Mouse (Mus musculus): Measurements from ENCODE around the gene Olfr13.
"Not testable (repeated sequence)": the region's sequence is repeated elsewhere in the genome, so short reads cannot be mapped to it uniquely, and the experiment has no call there.

Gene Olfr13

DNA sequence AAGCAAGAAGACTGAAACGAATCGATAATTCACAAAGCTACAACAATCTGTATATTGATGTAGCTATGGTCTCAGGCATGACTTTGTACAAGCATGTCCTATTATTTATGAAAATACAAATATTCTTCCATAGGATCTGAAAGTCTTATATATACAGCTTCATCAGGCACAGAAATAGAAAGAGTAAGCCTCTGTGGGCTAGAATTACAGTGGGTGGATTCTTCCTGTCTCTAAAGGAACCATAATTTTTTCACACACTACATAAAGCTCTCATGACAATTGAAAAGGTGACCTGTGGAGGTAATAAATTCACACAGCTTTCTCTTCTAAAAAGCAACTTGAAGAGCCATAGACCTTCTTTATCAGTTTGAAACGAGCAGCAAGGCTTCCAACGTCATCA is at the start of gene Olfr13:
Gene Olfr13, plus strand, starts transcription at position 301 of the 400 bp plus-strand sequence.
- CTCF ChIA-PET: no interaction called here

DNA sequence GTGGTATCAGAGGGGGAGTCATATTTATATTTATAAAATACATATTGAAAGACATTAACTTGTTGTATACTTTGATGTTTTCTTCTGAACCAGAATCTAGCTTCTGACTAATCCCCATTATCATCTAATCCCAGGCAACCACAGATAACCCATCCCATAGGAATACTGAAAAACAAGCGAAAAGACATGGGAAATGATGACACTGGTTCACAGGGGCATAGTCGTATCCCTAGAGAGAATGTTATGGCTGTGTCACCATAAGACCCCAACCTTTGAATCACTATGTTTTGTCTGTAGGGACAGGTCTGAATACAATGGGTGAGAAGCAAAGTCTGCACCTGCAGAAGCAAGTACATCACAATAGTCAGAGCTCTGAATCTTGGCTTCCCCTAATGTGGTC is 25.7 kb upstream of the Olfr13 start, which contains the start of gene Olfr237-ps1:
Gene Olfr237-ps1, plus strand, starts transcription at position 301 of the 400 bp plus-strand sequence.
- CTCF ChIA-PET: not testable (repeated sequence)

DNA sequence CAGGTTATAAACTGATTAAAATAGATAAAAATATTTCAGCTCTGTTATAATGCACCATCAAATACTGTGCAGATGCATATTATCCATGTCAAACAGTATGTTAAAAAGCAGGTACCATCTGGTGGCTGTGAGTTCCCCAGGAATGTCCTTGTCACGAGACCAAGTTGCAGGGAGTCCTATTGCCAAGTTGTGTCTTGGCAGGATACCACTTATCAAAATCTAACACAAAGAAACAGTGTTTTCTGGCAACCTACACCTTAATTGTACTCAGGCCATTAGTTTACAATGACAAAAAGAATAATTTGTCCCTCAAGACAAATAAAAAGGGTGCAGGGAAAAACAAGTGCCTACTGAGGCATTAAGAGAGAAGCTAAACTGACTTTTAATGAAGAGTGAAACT is 12.4 kb upstream of the Olfr13 start:
- CTCF ChIA-PET: no interaction called here

DNA sequence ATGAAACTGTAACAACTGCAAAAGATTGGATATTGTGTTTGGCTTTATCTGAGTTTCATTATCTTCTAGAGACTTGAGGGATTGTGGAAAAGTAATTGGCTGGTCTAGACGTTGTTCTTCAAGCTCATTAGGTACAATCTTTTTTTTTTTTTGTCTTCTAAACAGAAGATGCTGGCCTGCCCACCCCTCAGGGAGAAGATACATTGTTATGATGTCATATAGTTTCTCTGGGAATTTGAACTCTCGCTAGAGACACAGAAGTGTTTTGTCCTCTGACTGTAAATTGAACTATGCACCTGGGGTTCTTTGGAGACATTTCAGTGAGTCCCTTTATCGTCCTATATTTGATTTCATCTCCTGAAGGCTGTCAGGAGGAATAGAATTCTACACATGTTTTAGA is 9.0 kb upstream of the Olfr13 start, which contains the start of gene Olfr437:
Gene Olfr437, plus strand, starts transcription at position 301 of the 400 bp plus-strand sequence.
- CTCF ChIA-PET: no interaction called here

DNA sequence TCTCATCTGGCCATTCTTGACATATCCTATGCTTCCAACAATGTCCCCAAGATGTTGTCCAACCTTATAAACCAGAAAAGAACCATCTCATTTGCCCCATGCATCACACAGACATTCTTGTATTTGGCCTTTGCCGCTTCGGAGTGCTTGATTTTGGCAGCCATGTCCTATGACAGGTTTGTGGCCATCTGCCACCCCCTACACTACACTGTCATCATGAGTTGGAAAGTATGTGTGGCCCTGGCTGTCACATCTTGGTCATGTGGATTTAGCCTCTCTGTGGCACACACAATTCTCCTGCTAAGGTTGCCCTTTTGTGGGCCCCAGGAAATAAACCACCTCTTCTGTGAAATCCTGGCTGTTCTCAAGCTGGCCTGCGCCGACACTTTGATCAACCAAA is 4.7 kb upstream of the Olfr13 start:
- CTCF ChIA-PET: no interaction called here

DNA sequence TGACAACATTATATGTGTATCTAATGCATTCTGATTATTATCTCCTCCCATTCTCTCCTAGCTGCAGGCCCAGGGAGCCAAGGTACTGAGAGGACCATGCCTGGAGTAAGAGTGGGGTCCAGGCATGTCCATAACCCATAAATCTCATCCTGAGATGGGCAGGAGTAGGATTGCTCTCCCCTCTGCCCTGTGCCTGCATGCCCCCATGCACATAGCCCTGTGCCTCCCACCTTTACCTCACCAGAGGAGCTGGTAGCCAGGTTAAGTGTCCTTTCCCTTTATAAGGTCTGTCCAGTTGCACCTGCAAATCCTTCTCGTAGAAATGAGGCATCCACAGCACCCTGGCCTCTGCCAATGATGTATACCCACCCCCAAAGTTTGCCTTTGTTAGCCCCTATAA is 6.2 kb downstream of the Olfr13 start:
- CTCF ChIA-PET: no interaction called here

DNA sequence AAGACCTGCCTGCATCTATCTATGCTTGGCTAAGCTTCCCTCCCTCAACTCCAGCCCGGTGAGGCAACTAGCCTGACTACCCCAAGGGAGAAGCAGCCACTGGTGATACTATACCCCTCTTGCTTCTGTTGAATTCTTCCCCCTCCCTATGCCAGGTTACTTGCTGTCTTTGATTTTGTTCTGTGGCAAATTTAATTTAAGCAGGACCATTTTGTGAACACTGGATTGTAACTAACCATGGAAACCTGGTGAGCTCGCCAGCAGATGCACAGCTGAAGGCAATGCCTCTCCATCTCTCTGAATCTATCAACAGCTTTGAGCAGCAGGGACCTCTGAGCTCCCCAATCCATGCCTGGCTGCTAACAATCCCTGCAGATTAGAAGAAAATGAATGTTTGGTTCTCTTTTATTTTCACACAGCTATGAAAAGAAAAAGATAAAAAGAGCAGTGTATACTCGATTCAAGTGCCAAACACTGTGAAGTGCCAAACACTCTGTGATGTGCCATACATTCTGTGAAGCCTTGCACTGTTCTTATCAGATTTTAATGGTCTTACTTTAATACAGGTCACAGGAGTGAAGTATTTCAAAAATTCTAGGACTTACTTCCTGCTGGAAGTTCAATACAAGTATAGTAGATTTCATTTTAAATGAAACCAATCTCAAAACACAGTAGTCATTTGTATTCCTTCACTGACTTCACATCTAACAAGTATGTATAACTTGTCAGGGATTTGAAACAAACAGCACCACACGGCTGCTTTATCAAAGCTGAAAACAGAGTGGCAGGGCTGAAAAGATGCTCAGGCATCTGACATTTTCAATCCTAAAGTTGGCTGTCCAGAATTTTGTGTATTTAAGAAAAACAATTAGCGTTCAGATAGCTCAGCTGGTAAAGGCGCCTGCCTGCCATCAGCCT is 6.9 kb downstream of the Olfr13 start:
- CTCF ChIA-PET: no interaction called here

DNA sequence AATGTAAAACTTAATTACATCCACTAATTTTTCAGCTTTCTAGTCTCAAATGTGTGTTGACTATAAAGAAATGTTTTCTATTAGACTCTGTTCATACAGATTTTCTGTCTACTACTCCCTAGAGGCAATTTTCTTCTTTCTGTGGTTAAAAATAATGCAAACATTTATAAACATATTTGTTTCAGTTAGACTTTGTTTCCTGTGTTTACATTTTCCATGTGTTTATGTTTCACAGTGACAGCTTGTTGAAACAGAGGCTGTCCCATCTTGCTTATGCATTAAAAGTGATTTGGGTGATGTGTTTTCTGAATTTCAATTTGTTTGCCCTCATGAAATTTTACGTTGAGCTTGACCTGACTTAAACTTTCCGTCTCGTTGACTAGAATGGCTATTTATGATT is 19.0 kb downstream of the Olfr13 start:
- CTCF ChIA-PET: no interaction called here

DNA sequence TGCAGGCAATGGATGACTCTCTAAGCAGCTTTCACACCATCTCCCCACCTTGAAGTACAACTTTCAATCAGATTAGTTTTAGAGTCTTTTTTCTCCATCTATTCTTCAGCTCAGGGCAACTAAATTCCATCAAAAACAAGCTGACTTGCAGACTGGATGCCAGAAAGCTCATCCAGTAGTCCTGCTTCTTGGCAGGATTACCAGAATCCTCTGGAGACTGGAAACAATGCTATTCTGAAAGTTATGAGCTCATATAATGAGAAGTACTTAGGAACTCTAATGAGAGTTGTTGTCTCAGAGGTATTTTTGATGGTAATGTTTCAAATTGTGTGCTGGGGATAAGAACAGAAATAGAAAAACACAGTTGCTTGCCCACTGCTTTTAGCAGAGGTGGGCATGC is 24.8 kb downstream of the Olfr13 start, which contains the start of gene Olfr435:
Gene Olfr435, plus strand, starts transcription at position 366 of the 400 bp plus-strand sequence.
- CTCF ChIA-PET: no interaction called here

DNA sequence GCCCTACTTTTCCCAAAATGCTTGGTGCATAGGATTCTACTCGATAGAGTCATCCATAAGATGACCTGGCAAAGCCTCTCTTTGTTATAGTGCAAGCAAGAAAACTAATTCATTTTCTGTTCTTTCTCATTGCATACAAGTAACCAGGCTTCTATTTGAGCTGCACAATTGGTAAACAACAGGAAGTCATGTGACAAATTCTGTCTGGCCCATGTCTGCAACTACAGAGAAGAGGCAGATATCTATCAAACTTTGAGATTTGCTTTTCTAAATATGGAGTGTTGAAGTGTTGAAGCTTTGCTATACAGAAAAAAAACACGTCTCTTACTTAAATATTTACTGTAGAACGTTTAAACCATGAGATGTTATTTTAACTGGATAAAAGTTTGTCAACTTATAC is 26.2 kb downstream of the Olfr13 start:
- CTCF ChIA-PET: no interaction called here

DNA sequence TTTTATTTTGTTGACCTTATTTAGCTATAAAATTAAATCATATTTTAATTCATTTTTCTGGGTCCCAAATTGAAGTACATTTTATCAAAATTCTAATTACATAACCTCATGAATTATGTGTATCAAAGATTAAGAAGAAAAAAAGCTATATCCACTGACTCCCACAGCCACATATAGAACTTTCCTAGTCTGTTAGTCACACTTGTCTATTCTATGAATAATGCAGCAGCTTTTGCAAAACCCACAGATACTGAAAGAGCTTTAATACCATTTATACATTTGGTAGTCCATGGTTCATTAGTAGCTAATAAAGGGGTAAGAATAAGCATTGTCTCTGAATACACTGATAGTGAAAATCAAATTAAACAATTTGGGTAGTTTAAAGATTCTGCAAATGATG is 30.8 kb downstream of the Olfr13 start:
- CTCF ChIA-PET: no interaction called here

DNA sequence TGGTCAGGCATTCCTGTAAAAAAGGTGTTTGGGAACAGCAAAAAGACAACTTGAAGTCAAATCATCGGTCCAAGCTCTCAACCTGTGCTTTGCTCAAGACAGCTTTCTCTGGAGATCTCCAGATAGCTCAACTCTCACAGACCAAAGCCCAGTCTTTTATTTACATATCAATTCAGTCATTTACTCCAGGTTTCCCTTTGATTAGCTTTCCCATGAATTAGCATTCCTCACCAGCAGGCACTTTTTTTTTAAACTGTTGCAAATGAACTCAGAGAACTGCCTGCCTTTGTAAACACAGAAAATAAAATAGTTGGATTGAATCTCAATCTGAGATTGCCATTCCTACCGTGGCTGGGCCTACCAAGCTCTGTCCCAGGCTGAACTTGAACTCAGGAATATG is 33.4 kb downstream of the Olfr13 start:
- CTCF ChIA-PET: no interaction called here

DNA sequence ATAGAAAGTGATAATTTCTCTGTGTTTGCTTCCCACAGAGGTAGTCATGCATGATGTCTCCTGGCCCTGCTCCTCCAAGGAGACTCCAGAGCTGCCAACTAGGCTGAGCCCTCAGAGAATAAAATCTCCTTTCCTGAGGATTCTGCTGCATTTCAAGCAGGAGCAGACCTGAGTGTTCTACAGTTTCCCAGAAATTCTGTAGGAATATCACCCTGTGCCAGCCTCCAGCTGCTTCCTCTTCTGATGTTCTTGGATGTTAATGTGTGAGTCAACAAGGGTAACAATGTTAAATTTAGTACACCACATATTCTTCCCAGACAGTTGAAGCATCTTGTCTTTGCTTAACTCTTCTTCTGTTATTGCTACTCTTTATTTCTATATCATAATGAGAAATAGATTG is 40.9 kb downstream of the Olfr13 start, which contains the start of gene Olfr434:
Gene Olfr434, plus strand, starts transcription at position 149 of the 400 bp plus-strand sequence.
- CTCF ChIA-PET: not testable (repeated sequence)

Measured in spleen, embryonic (tissue).